Mouse (Mus musculus) bone marrow macrophage, adult 2 months (primary cell): Measurements from ENCODE around the gene Pltp.

Experiments used
- CTCF ChIP-seq: IDR thresholded peaks from 2 replicates; pipeline ENCODE4 v1.5.1; 2012; ENCODE audit warnings: low read depth, mild to moderate bottlenecking, low read length, moderate library complexity
- POLR2A ChIP-seq: IDR thresholded peaks from 2 replicates; pipeline ENCODE4 v1.6.1; 2012; ENCODE audit warnings: mild to moderate bottlenecking, low read depth, low read length, borderline replicate concordance

DNA sequence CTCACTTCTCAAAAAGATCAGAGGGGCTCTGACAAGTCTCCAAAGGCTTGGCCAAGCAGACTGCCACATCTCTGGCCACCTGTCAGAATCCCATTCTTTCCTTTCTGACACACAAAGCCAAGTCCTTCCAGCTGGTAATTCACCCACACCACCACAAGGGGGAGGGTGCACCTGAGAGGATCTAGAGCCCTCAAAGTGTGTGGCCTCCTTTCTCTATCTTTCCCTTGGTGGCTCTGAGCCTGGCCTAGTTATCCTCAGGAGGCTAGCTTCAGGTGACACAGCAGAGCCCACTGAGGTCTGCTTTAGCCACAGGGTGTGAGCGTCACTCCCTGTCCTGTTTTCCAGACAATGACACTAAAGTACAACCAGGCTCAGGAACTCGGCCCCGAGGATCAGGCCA, 64.3 kb downstream of the Pltp start:
- TF ChIP-seq POLR2A (no peak), CTCF (peak; percentile 28; the same call in 1 of the 2 replicates)
